Mouse (Mus musculus) midbrain, embryonic 14.5 days (tissue): ENCODE measurements at regions not wholly inside any gene's neighbourhood (a gene's known extent, or its start where the extent isn't known, plus 50 kb on each side); places are given as distances from the start of the nearest gene placed in this dataset.

Experiments used
- ATAC-seq: fragments of 200-750 bp; cut with Nextera tagmentation; 2 replicates; pipeline ENCODE4 v1.8.0; 2017; ENCODE audit warnings: moderate number of reproducible peaks, moderate library complexity; ENCODE audit not compliant: low FRiP score, low TSS enrichment
- DNase-seq: peaks from one replicate; pipeline ENCODE4 v3.0.0-alpha.2; 2015
- H3K27ac ChIP-seq: fragments of 300-500 bp; sonication (generic); replicated peaks from 2 replicates; pipeline ENCODE4 v1.5.1; 2014; ENCODE audit warnings: mild to moderate bottlenecking, low read depth, low read length, moderate library complexity
- H3K27me3 ChIP-seq: fragments of 300-500 bp; sonication (generic); 2 replicates; pipeline ENCODE4 v1.6.1; 2014; ENCODE audit warnings: low read length, control low read depth, mixed read lengths; ENCODE audit not compliant: control insufficient read depth, insufficient read depth
- H3K36me3 ChIP-seq: fragments of 300-500 bp; sonication (generic); 2 replicates; pipeline ENCODE4 v1.6.1; 2014; ENCODE audit warnings: low read length, control low read depth; ENCODE audit not compliant: control insufficient read depth, insufficient read depth
- H3K4me1 ChIP-seq: fragments of 300-500 bp; sonication (generic); 2 replicates; pipeline ENCODE4 v1.6.1; 2014; ENCODE audit warnings: mild to moderate bottlenecking, antibody characterized with exemption, low read length, control low read depth; ENCODE audit not compliant: control insufficient read depth, insufficient read depth
- H3K4me2 ChIP-seq: fragments of 300-500 bp; sonication (generic); 2 replicates; pipeline ENCODE4 v1.6.1; 2014; ENCODE audit warnings: mild to moderate bottlenecking, low read length, moderate library complexity
- H3K4me3 ChIP-seq: fragments of 300-500 bp; sonication (generic); replicated peaks from 2 replicates; pipeline ENCODE4 v1.5.1; 2014; ENCODE audit warnings: low read depth, low read length
- H3K9ac ChIP-seq: fragments of 300-500 bp; sonication (generic); replicated peaks from 2 replicates; pipeline ENCODE4 v1.6.1; 2014; ENCODE audit warnings: mild to moderate bottlenecking, low read length, moderate library complexity
- H3K9me3 ChIP-seq: fragments of 300-500 bp; sonication (generic); 2 replicates; pipeline ENCODE4 v1.6.1; 2016; ENCODE audit warnings: low read length, control low read depth, mixed read lengths; ENCODE audit not compliant: control insufficient read depth
- WGBS: fragments of 180-500 bp; shearing (Covaris S2); extraction: QIAGEN DNeasy Blood & Tissue Kit; methylation state at CpG from one replicate; pipeline ENCODE4 v1.1.7; 2014; 5-methylcytosine and 5-hydroxymethylcytosine counted together

DNA sequence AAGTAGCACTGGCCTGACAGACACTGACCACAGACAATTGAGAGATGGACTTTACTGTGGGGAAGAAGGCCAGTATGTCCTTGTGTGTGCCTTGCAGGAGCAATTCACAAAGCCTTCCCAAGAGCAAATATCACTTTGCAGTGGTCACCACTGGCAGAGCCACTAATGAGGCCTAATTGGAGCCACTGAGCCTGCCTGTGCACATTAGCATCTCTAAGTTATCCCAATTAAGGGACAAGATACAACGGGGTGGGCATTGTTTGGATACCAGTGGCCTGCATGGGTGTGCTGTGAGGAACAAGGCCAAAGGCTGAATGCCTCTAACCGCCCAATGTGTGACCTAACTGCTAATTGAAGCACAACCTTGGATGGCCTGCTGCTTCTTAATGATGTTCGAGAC is 433.4 kb upstream of the Ptbp2 start:
- ATAC-seq (no peak), DNase-seq (no peak)
- H3K4me2 ChIP-seq = no peak overlapping the region
- WGBS = 72% methylated on average over 3 of the region's 3 CpGs
- H3K4me1 ChIP-seq = 0 out of 2 replicates have a peak, but pooled peaks cover 4% of the 10 kb centered on the region
- H3K27ac ChIP-seq = no peak overlapping the region
- no peaks in the 10 kb centered on the region for H3K36me3 ChIP-seq
- no peaks in the 10 kb centered on the region for H3K27me3 ChIP-seq
- no peaks in the 10 kb centered on the region for H3K9me3 ChIP-seq
- H3K9ac ChIP-seq = no peak overlapping the region
- H3K4me3 ChIP-seq = no peak overlapping the region

DNA sequence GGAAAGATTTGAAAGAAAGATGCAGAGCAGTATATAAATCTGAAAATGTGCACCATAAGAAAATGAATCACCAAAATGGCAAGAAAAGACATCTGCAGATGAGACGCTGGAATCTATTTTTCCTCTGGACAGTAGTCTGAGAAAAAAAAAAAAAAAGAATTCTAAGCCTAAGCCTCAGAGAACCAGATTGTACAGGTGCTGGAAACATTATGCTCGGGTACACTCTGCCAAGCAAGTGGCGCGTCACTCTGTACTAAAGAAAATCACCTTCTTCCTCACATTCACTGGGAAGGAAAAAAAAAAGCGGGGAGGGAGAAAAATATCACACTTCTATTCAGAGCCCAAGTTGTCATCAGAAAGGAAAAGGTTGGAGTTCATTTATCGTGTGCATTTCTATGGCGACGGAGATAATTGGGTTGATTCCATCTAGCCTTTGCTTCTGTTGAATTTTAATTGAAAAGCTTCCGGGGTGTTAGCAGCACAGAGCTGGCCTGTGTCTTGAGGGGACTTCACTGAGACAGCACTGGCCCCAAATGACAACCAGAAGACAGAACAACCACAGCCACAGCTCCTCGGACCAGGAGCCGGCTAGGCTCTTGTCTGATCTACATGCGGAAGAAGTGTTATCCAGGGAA is 430.5 kb upstream of the Ptbp2 start:
- ATAC-seq (no peak), DNase-seq (peak; percentile 30)
- H3K27ac ChIP-seq = no peak overlapping the region; the same call in 1 of the 2 replicates
- no peak overlapping the region for H3K4me3 ChIP-seq
- no peaks in the 10 kb centered on the region for H3K9me3 ChIP-seq
- H3K36me3 ChIP-seq = no peaks in the 10 kb centered on the region
- 56% methylated on average over 12 of the region's 12 CpGs for WGBS
- no peaks in the 10 kb centered on the region for H3K27me3 ChIP-seq
- H3K4me1 ChIP-seq = 0 out of 2 replicates have a peak, but pooled peaks cover 4% of the 10 kb centered on the region
- H3K4me2 ChIP-seq = no peak overlapping the region
- H3K9ac ChIP-seq = no peak overlapping the region

DNA sequence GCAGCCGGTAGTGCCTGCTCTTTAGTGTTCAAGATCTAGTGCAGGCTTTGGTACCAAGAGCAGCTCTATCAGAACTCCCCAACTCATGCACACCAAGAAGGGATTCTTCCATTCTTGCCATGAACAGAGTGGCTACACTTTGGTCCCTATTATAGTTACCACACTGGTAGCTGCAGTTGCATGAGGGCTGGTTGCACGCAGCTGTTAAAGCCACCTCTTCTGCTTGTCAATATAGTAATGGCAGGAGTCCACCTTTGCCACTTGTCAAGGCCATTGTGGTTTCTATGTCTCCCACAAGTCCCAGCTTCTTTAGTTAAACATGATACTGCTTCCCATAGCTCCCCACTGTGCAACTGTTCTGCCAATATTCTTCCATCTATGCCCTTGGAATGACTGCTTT is 415.1 kb upstream of the Ptbp2 start:
- DNase-seq (no peak), ATAC-seq (no peak)
- Histone ChIP-seq H3K36me3 (no peaks in the 10 kb centered on the region), H3K9me3 (no peaks in the 10 kb centered on the region), H3K9ac (no peak overlapping the region), H3K27me3 (no peaks in the 10 kb centered on the region), H3K4me3 (no peak overlapping the region), H3K27ac (no peak overlapping the region), H3K4me2 (no peak overlapping the region), H3K4me1 (no peaks in the 10 kb centered on the region)
- 93% methylated on average over 2 of the region's 2 CpGs for WGBS

DNA sequence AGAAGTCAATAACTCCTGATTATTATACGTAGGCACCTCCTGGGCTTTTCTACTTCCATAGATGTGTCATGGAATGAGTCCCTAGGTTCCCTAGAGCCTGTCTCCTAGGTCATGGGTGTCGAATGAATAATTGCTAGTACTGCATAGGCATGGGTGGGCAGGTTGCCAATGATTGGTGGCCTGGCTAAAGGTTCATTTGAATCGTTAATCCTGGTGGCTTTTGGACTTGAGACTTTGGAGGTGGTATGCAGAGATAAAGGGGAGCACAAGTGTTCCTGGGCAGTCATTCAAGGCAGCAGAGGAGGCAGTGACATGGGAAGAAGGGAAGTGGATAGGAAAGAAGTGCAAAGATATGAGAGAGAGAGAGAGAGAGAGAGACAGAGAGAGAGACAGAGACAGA is 410.2 kb upstream of the Ptbp2 start:
- Histone ChIP-seq H3K27me3 (no peaks in the 10 kb centered on the region), H3K27ac (no peak overlapping the region), H3K4me2 (no peak overlapping the region), H3K4me1 (peaks cover 5% of the 10 kb centered on the region; the same call in 1 of the 2 replicates), H3K4me3 (no peak overlapping the region), H3K9me3 (no peaks in the 10 kb centered on the region), H3K36me3 (no peaks in the 10 kb centered on the region), H3K9ac (no peak overlapping the region)
- ATAC-seq = no peak
- WGBS = 81% methylated on average over 3 of the region's 3 CpGs
- no peak for DNase-seq

DNA sequence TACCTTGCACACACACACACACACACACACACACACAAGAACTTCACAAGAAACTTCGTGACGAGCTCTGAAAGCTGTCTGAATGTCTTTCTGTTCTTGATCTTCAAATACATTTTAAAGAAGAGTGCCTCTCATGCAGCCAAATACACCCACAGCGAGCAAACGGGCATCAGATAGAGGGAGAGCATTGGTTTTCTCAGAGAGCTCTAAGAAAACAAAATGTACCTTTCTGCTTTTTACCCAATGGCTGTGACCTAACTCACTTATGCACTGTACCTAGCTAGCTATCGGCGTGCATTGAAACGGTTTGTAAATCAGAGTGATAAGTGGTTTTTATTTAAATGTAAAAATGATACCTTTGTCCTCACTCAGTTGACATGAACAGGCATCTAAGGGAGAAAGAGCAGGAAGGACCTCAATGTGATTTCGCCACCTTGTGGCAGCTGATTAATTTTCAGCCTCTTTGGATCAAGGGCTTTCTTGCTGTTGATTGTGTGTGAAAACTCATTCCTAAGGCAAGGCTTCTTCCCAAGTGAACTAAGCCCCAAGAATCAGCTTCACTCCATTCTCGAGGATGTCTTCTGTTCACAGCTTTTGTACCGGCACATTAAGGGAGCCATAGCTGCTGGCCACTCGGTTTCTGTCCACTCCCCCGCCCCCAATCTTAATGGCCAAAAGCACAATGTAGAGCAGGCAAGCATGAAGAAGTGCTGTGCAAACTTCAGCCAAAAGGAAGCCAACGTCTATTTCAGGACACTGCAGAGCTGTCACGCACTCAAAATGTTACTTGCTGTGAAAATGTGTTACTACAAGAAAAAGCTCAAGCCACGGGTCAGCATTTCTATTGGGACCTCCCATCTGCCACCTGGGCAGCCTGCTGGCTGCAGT is 408.4 kb upstream of the Ptbp2 start:
- DNase-seq (peak; percentile 92), ATAC-seq (peak; percentile 55; the same call in 1 of the 2 replicates)
- no peaks in the 10 kb centered on the region for H3K27me3 ChIP-seq
- no peaks in the 10 kb centered on the region for H3K36me3 ChIP-seq
- no peak overlapping the region for H3K4me3 ChIP-seq
- no peak overlapping the region for H3K9ac ChIP-seq
- no peaks in the 10 kb centered on the region for H3K9me3 ChIP-seq
- H3K4me2 ChIP-seq = peak overlapping the region; percentile 11; the same call in 1 of the 2 replicates
- 27% methylated on average over 15 of the region's 15 CpGs for WGBS
- H3K27ac ChIP-seq = peak overlapping the region; percentile 53; the same call in 1 of the 2 replicates
- H3K4me1 ChIP-seq = peaks cover 5% of the 10 kb centered on the region; the same call in 1 of the 2 replicates

DNA sequence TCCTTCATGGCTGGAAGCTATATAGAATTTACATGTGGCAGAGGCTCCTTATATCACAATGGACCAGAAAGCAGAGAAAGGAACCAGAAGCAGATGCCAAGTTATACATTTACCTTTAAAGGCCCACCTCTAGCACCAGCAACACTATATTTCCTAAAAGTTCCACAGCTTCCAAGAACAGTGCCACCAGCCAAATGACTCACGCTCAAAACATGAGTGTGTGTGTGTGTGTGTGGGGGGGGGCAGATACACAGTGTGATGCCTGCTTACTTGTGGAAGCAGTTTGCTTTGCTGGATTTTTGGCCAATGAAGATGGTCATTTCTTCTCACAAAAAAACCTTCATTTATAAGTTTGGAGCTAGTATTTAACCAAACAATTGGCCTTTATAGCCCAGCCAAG is 405.3 kb upstream of the Ptbp2 start:
- 94% methylated on average over 1 of the region's 1 CpGs for WGBS
- DNase-seq (no peak), ATAC-seq (no peak)

DNA sequence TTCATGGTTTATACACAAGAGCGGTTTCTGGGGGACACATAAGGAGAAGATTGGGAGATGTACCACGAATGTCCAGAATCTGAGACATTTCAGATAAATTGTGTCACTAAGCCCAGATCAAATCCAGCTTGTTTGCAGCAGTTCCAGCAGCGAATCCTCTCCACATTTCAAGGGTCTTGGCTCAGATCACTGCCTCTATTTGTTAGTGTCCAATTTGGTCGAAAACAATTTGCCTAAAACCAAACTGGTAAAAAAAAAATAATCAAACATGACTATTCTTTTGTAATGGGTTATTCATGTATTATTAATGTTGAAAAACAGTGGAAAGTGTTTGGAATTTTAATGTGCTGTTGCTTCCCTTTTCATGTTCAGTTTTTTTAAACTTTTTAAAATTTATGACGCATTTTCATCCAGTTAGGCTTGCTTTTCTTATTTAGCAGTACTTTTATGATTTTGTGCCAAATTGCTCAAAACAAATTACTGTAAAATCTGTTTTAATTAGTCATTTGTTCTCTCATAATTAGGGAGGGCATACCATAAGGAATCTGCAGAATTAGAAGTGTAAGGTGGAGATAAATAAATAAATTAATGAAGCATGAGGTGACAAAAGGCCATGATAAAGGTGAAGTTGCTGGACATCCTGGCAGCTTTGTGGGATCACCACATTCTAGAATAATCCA is 396.8 kb upstream of the Ptbp2 start:
- Histone ChIP-seq H3K4me1 (no peaks in the 10 kb centered on the region), H3K27ac (no peak overlapping the region), H3K9me3 (no peaks in the 10 kb centered on the region), H3K4me3 (no peak overlapping the region), H3K27me3 (no peaks in the 10 kb centered on the region), H3K9ac (no peak overlapping the region), H3K36me3 (no peaks in the 10 kb centered on the region), H3K4me2 (no peak overlapping the region)
- DNase-seq = peak; percentile 9
- 69% methylated on average over 5 of the region's 5 CpGs for WGBS
- no peak for ATAC-seq

More for the DNA sequence above, 405.3 kb upstream of the Ptbp2 start:
- no peak overlapping the region for H3K9ac ChIP-seq
- H3K27ac ChIP-seq = no peak overlapping the region
- H3K4me3 ChIP-seq = no peak overlapping the region
- no peak overlapping the region for H3K4me2 ChIP-seq
- no peaks in the 10 kb centered on the region for H3K9me3 ChIP-seq
- H3K4me1 ChIP-seq = peaks cover 5% of the 10 kb centered on the region; the same call in 1 of the 2 replicates
- H3K36me3 ChIP-seq = no peaks in the 10 kb centered on the region
- no peaks in the 10 kb centered on the region for H3K27me3 ChIP-seq

DNA sequence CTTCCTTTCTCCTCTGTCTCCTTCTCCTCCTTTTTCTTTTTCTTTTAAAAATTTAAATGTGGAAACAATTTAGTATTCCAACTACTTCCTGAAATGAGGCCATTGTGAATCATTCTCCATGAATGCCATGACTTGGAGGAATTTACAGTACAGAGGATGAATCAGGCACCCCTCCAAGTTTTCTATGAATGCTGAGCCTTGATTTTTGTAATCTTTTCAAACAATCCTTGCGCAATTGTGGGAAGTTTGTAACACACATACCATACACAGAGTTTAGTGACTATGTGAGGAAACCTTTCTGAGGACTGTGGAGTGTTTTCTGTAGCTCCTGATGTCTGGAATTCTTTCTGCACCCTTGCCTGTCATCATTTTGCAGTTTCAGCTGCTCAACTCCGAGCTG is 391.4 kb upstream of the Ptbp2 start:
- no peaks in the 10 kb centered on the region for H3K9me3 ChIP-seq
- no peak for ATAC-seq
- no peak overlapping the region for H3K27ac ChIP-seq
- no peaks in the 10 kb centered on the region for H3K4me1 ChIP-seq
- DNase-seq = no peak
- no peaks in the 10 kb centered on the region for H3K27me3 ChIP-seq
- H3K4me3 ChIP-seq = no peak overlapping the region
- H3K4me2 ChIP-seq = no peak overlapping the region
- WGBS = 66% methylated on average over 2 of the region's 2 CpGs
- H3K9ac ChIP-seq = no peak overlapping the region
- H3K36me3 ChIP-seq = no peaks in the 10 kb centered on the region
